Mouse (Mus musculus): Measurements from ENCODE around the gene Wwox.

GRCm38 (mm10) chr8:115269601-115270000, 830.1 kb downstream of the Wwox start:
- TF ChIP-seq CTCF (IDR thresholded peaks at IDR 0.05; ENCODE audit: extremely low read depth, insufficient read depth, low read length) (no peak), POLR2A (IDR thresholded peaks at IDR 0.05; ENCODE audit: extremely low read depth, insufficient read depth, low read length) (no peak)
